ENCODE assay signal across 9 mouse cellular contexts in genomic region chr7:16366133-16366646, GRCm38 (mm10). TPM values are rescaled to one million over a fixed set of nuclear protein-coding genes. Genes with fewer than 3 reads are reported as not detected.
A peak's percentile ranks its signal among the peaks of the same experiment; 100 is the strongest.
DNase-seq lines count a peak whose midpoint lies in the region; ATAC-seq and TF ChIP-seq lines count a peak whose summit lies in the region.
"Had no signal": no experiment of that assay in that cellular context is flagged by ENCODE, and none has a peak within 500 bp of the region (broad histone marks: within the 10 kb centered on the region; RNA-seq: fewer than 3 reads in every experiment).

No protein-coding gene starts in this region.

- peak overlapping the region; percentile 43 for H3K27ac ChIP-seq in MEL (ENCODE audit: control insufficient read depth, low read depth, low read length)
- H3K27ac ChIP-seq in forebrain, embryonic 14.5 days (ENCODE audit: low read depth, low read length) = 0 out of 2 replicates have a peak overlapping the region, but pooled peaks have one; percentile 40

- no peak overlapping the region for H3K4me2 ChIP-seq in forebrain, embryonic 14.5 days (ENCODE audit: low read length)

- TF ChIP-seq RAD21 in MEL (IDR thresholded peaks at IDR 0.05; ENCODE audit: low read depth, low read length) = no peak

- peak in 1 of 2 experiments; percentile 75; a peak in 2 of 4 replicates for TF ChIP-seq EP300 in MEL (IDR thresholded peaks at IDR 0.05; ENCODE audit: low read depth in 1 of 2, low read length in 2 of 2)

- no peak for TF ChIP-seq POLR2A in MEL (IDR thresholded peaks at IDR 0.05; ENCODE audit: control insufficient read depth in 1 of 2, insufficient read depth in 1 of 2, low read depth in 1 of 2, low read length in 2 of 2, poor library complexity in 1 of 2)

- H3K4me3 ChIP-seq in MEL (ENCODE audit: control insufficient read depth in 1 of 2, insufficient read depth in 1 of 2, low read depth in 2 of 2, low read length in 2 of 2) = no peak overlapping the region
- no peak overlapping the region for H3K4me3 ChIP-seq in forebrain, embryonic 14.5 days (ENCODE audit: low read depth, low read length)
- H3K4me3 ChIP-seq: erythroblast, embryonic 14.5 days had no signal

- peaks cover 13 to 22% of the 10 kb centered on the region in 2 experiments for H3K4me1 ChIP-seq in MEL (ENCODE audit: control insufficient read depth in 1 of 2, insufficient read depth in 2 of 2, low read length in 2 of 2)
- H3K4me1 ChIP-seq in forebrain, embryonic 14.5 days (ENCODE audit: control insufficient read depth, insufficient read depth, low read length) = peaks cover 8% of the 10 kb centered on the region; the same call in 1 of the 2 replicates

- no peak for ATAC-seq in forebrain, embryonic 14.5 days

- H3K79me2 ChIP-seq in MEL (ENCODE audit: control insufficient read depth, insufficient read depth, low read length, poor library complexity) = peaks cover 3% of the 10 kb centered on the region; the same call in 1 of the 2 replicates

- no peaks in the 10 kb centered on the region for H3K27me3 ChIP-seq in MEL (ENCODE audit: control insufficient read depth in 1 of 2, insufficient read depth in 2 of 2, low read length in 2 of 2)
- H3K27me3 ChIP-seq in forebrain, embryonic 14.5 days (replicated peaks; ENCODE audit: control insufficient read depth, insufficient read depth, low read length) = no peaks in the 10 kb centered on the region

- DNase-seq in heart, postnatal 4 days = peak; percentile 17
- no peak for DNase-seq in heart, adult 11 months
- peak; percentile 88 for DNase-seq in MEL (ENCODE audit: low read depth, low spot score)
- DNase-seq in forebrain, embryonic 14.5 days (ENCODE audit: low spot score) = no peak
- DNase-seq in natural killer cell, adult 2 months (ENCODE audit: low spot score in 2 of 2) = peak; percentile 46 to 61
- no peak for DNase-seq in left cerebral cortex, postnatal 14 days (ENCODE audit: low spot score in 2 of 2)
- DNase-seq in thymus, adult 18-20 months = no peak
- no peak for DNase-seq in layer of hippocampus, adult 11-12 months (ENCODE audit: low spot score)

- H3K9ac ChIP-seq in MEL (ENCODE audit: control insufficient read depth, low read depth, low read length, poor library complexity, severe bottlenecking) = no peak overlapping the region
- no peak overlapping the region for H3K9ac ChIP-seq in forebrain, embryonic 14.5 days (ENCODE audit: low read length)

- WGBS in forebrain, embryonic 14.5 days = 60% methylated on average over 10 of the region's 10 CpGs

- peaks cover 27 to 52% of the 10 kb centered on the region in 2 experiments for H3K36me3 ChIP-seq in MEL (ENCODE audit: control insufficient read depth in 1 of 2, insufficient read depth in 2 of 2, low read length in 2 of 2)
- peaks cover 83% of the 10 kb centered on the region for H3K36me3 ChIP-seq in forebrain, embryonic 14.5 days (ENCODE audit: control insufficient read depth, insufficient read depth, low read length)

- intact Hi-C loops in left cerebral cortex, postnatal 14 days (cut with DNase I) = no loop called here

- H3K9me3 ChIP-seq in MEL (replicated peaks; ENCODE audit: insufficient read depth, low read length) = no peaks in the 10 kb centered on the region
- no peaks in the 10 kb centered on the region for H3K9me3 ChIP-seq in forebrain, embryonic 14.5 days (replicated peaks; ENCODE audit: control insufficient read depth, low read length)

- TF ChIP-seq CTCF in MEL (IDR thresholded peaks at IDR 0.05 in 2 of 3, conservative IDR thresholded peaks at IDR 0.05 in 1 of 3; ENCODE audit: control insufficient read depth in 1 of 3, insufficient read depth in 1 of 3, low read depth in 2 of 3, low read length in 3 of 3, poor library complexity in 1 of 3, severe bottlenecking in 1 of 3) = no peak

TF ChIP-seq in MEL, 35 proteins besides CTCF, POLR2A, EP300 and RAD21:
- no peak for TF ChIP-seq HCFC1 (IDR thresholded peaks at IDR 0.05; ENCODE audit: low read depth, low read length)
- TF ChIP-seq MYB (IDR thresholded peaks at IDR 0.05; ENCODE audit: low read depth, low read length) = no peak
- no peak for TF ChIP-seq SIN3A (IDR thresholded peaks at IDR 0.05; ENCODE audit: low read length)
- TF ChIP-seq CHD2 (IDR thresholded peaks at IDR 0.05; ENCODE audit: low read length) = no peak
- TF ChIP-seq TBP (IDR thresholded peaks at IDR 0.05; ENCODE audit: low read depth, low read length) = no peak
- no peak for TF ChIP-seq KAT2A (conservative IDR thresholded peaks at IDR 0.05; ENCODE audit: low read depth, low read length)
- TF ChIP-seq JUND (IDR thresholded peaks at IDR 0.05; ENCODE audit: low read depth, low read length) = 0 out of 2 replicates have a peak, but pooled peaks have one; percentile 49
- TF ChIP-seq GATA1 (IDR thresholded peaks at IDR 0.05; ENCODE audit: low read depth, low read length) = peak; percentile 59
- TF ChIP-seq MEF2A (IDR thresholded peaks at IDR 0.05; ENCODE audit: extremely low read depth, insufficient replicate concordance, low read depth, low read length, poor library complexity, severe bottlenecking) = no peak
- TF ChIP-seq USF1 (IDR thresholded peaks at IDR 0.05; ENCODE audit: low read depth, low read length) = peak; percentile 48; the same call in 1 of the 2 replicates
- no peak for TF ChIP-seq USF2 (IDR thresholded peaks at IDR 0.05; ENCODE audit: borderline replicate concordance in 1 of 2, insufficient read depth in 1 of 2, low read depth in 1 of 2, low read length in 2 of 2)
- TF ChIP-seq CHD1 (IDR thresholded peaks at IDR 0.05; ENCODE audit: low read depth, low read length) = no peak
- no peak for TF ChIP-seq E2F4 (IDR thresholded peaks at IDR 0.05; ENCODE audit: borderline replicate concordance, low read depth, low read length)
- TF ChIP-seq MYC (IDR thresholded peaks at IDR 0.05; ENCODE audit: low read depth, low read length) = no peak
- TF ChIP-seq MAX (IDR thresholded peaks at IDR 0.05; ENCODE audit: low read length) = no peak
- no peak for TF ChIP-seq ETS1 (IDR thresholded peaks at IDR 0.05; ENCODE audit: low read depth, low read length)
TF ChIP-seq in MEL: peak in this region for 3.

RNA-seq across cellular contexts. Expression of gene Sae1, which starts 21.4 kb away (rescaled TPM):
- 100 to 1,000 TPM; 105 to 110 TPM for total RNA-seq in heart, postnatal 4 days (2021)
- total RNA-seq in MEL (2012; rRNA removed) = 182 and 187 TPM in 2 replicates
- 100 to 1,000 TPM in 1 of 2 experiments, not detected in 1; 287 TPM for polyA plus RNA-seq in MEL (2012; ENCODE audit: insufficient read depth in 1 of 2, insufficient read length in 2 of 2, low read depth in 1 of 2, low replicate concordance in 2 of 2, missing spikeins in 1 of 2)
- polyA plus RNA-seq in forebrain, embryonic 14.5 days (2014; fragmentation: Nextera tagmentation; extraction: Ambion mirVana) = 253 and 259 TPM in 2 replicates
- 100 to 1,000 TPM; 103 to 108 TPM for total RNA-seq in left cerebral cortex, postnatal 14 days (2021)

RNA-seq across cellular contexts. Expression of gene Zc3h4, which starts 34.5 kb away (rescaled TPM):
- 10 to 100 TPM; 36.8 to 39.3 TPM for total RNA-seq in heart, postnatal 4 days (2021)
- total RNA-seq in MEL (2012; rRNA removed) = 32.2 and 32.9 TPM in 2 replicates
- polyA plus RNA-seq in MEL (2012; ENCODE audit: insufficient read depth in 1 of 2, insufficient read length in 2 of 2, low read depth in 1 of 2, low replicate concordance in 2 of 2, missing spikeins in 1 of 2) = 10 to 100 TPM; 59.4 to 71.8 TPM
- 14.3 and 15.5 TPM in 2 replicates for polyA plus RNA-seq in forebrain, embryonic 14.5 days (2014; fragmentation: Nextera tagmentation; extraction: Ambion mirVana)
- 10 to 100 TPM; 55.1 to 55.7 TPM for total RNA-seq in left cerebral cortex, postnatal 14 days (2021)

RNA-seq across cellular contexts. Expression of gene Bbc3, which starts 58.0 kb away (rescaled TPM):
- total RNA-seq in heart, postnatal 4 days (2021) = 1 to 10 TPM; 7.0 to 9.0 TPM
- 2.9 and 4.4 TPM in 2 replicates for total RNA-seq in MEL (2012; rRNA removed)
- 1 to 10 TPM in 1 of 2 experiments, not detected in 1; 9.3 TPM for polyA plus RNA-seq in MEL (2012; ENCODE audit: insufficient read depth in 1 of 2, insufficient read length in 2 of 2, low read depth in 1 of 2, low replicate concordance in 2 of 2, missing spikeins in 1 of 2)
- 10.6 and 11.0 TPM in 2 replicates for polyA plus RNA-seq in forebrain, embryonic 14.5 days (2014; fragmentation: Nextera tagmentation; extraction: Ambion mirVana)
- 10 to 100 TPM; 22.3 to 23.0 TPM for total RNA-seq in left cerebral cortex, postnatal 14 days (2021)

Comparison
In these comparisons a context has a peak if more than half of its experiments do, and no peak if none do; other contexts are left out.
1. DNase-seq: peak in heart, postnatal 4 days (single experiment), MEL (single experiment) and natural killer cell, adult 2 months (2 of 2); none in heart, adult 11 months (single experiment), forebrain, embryonic 14.5 days (single experiment), left cerebral cortex, postnatal 14 days (0 of 2), thymus, adult 18-20 months (0 of 2) and layer of hippocampus, adult 11-12 months (single experiment).